Mouse (Mus musculus): Measurements from ENCODE around the gene Tbc1d13.

Tbc1d13 gene

DNA sequence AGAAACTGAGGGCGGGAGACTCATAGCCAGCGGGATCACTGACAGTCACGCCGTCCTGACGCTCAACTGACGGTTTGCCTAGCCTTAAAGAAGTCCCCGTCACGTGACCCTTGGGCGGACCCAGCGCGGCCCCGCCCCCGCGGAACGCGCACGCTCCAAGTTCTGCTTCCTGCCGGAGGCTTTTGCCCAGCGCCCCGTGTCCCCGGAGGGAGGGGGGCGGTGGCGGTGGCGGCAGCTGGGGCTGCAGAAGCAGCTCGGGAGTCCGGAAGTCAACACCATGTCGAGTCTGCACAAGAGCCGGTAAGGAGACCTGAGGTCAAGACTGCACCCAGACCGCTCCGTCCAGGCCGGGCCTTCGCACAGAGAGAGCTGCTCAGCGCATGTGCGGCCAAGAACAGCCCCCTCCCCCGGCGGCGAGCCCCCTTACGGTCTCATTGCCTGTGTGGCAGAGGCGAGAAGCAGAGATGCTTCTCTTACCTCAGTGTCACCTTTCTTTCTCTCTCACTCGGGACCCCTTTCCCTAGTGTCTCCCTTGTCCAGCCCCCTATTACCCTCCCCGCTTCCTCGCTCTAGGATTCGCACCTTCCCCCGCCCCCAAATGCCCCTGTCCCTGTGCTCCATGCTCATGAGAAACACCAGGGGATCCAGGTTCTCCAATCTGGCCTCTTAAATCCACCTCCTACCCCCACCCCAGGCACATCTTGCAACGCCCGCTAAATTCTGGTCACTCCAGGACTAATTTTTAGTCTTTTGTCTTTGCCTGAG lies at the start of gene Tbc1d13:
Gene Tbc1d13, plus strand, starts transcription at position 134 of the 765 bp plus-strand sequence.
- DNase-seq, result peak; percentile 98 to 99

DNA sequence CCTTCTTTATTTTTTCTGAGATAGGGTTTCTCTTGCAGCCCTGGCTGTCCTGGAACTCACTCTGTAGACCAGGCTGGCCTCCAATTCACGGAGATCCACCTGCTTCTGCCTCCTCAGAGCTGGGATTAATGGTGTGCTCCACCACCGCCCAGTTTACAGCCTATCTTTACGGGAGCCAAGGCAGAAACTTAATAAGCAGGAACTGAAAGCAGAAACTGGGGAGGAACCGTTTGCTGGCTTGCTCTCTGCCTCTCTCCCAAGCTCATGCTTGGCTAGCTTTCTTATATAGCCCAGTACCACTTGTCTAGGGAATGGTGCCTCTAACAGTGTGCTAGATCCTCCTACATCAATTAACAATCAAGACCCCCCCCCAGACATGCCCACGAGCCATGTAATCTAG lies 49.4 kb upstream of the Tbc1d13 start:
- DNase-seq, result no peak

DNA sequence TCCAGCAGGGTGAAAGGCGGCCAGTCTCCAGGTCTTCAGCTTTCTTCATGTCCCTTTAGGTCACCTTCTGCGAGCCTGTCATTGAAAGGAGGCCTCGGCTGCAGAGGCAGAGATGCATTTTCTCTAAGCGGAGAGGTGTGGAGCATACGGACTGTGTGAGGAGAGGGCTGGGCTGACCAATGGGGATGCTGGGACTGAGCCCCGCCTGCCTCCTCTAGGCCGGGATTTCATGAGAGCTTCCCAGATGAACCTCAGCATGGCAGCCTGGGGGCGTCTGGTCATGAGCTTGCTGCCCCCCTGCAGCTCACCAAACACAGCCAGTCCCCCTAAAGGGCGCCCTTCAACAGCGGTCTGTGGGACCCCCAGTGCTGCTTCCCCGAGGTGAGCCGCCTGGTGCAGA lies 48.9 kb upstream of the Tbc1d13 start:
- DNase-seq, result no peak

DNA sequence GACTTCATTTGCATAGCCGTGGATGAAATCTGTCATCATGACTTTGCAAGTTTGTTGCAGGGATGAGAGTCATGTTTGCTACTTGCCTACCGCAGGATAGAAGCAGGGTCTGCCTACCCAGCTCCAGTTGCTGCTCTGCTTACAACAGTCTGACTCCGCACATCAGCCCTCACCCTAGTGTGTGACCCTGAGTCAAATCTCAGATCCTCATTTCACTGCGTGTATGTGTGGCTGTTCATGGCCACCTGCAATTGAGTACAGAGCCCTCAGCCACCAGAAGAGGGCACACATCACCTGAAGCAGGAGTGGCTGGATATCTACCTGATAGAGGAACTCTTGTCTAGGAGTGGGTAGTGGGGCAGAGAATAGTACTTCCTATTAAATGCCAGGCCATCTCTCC lies 46.2 kb upstream of the Tbc1d13 start:
- no peak for DNase-seq

DNA sequence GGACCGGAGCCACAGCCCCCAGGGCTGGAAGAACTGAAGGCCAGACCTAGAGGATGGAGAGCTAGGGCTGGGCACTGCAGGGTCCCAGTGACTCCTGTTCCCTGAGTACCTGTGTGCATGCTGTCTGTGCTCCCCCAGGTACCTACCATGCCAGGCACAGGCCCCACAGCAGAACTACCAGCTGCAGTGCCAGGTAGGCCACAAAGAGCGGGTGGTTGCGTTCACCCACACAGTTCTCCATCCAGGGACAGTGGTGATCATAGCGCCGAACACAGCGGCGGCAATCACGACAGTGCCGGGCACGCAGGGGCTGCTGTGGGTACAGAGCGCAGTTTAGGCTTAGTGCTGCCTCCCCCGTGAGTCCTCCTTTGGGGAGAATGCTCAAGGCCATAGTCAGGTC lies 42.0 kb upstream of the Tbc1d13 start:
- no peak for DNase-seq

DNA sequence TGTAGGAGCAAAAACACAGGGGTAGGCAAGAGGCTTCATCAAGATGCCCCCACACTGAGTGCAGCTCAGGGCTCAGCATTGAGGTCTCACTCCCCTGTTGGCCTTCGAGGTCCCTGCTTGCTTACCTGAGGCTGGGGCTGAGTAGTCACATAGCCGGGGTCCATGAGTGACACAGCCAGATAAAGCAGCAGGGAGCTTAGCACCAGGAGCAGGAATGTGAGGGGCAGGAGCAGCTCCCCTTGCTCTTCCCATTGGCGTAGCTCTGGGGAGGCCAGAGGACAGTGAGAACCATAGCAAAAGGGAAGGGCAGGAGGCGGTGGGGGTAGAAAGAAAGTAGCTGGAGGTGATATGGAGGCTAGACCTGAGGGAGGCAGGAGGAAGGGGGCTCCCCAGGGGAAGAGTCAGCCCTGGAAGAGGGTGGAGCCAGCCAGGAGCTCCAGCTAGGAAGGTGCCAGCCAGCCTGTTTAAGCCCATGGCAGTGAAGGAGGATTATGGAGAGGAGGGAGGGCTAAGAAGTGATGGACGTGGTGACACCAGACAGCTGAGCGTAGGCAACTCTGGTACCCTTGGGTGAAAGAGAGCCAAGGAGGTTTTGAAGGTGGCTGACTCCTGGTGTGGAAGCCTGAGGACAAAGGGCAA lies 41.1 kb upstream of the Tbc1d13 start:
- no peak for DNase-seq

DNA sequence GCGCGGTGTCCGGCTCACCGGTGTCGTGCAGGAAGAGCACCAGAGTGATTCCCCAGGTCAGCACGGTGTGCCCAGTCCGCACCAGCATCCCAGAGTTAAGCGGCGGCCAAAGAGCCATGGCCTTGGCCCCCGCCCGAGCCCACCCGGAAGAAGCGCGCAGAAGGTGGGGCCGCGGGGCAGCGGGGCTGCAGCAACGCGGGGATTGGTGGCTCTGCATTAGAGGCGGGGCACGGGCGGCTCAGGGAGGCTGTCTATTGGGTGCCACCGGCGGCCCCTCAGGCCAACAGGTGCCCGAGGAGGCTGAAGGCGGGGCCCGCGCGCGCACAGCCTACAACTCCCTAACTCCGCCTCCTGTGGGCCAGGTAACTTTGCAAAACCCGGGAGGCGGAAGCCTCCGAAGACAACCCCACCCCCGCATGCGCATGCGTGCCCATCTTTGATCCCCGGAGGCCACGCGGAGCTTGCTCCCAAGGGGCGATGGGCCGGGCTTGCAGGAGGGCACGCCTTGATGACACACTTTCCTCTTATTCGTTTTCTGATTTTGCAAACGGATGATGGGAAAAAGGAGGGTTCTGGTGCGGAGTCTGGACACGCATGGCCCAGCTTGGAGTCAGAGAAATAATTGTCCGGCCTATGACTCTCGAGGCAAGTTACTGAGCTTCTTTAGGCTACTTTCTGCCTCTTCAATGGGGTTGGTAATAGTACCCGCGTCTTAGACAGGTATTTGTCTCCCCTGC lies 39.9 kb upstream of the Tbc1d13 start, which contains the start of gene Zdhhc12:
Gene Zdhhc12, minus strand, starts transcription at position 178 of the 737 bp plus-strand sequence.
- DNase-seq, result peak; percentile 98

DNA sequence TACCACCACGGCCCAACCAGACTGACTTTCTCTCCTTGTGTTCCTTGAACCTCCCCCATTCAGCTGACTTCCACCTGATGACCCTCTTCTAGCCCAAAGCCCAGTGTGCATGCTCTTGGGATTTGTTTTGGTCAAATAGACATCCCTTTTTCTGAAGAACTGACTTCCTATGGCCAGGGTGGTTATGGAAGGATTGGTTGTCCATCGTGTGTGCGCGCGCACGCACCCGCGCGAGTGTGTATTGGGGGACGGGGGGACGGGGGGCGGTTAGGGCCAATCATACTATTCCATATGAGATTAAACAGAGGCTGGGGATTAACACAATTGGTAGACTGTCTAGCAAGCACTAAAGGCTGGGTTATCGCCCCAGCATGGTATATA lies 39.3 kb upstream of the Tbc1d13 start:
- DNase-seq, result no peak

DNA sequence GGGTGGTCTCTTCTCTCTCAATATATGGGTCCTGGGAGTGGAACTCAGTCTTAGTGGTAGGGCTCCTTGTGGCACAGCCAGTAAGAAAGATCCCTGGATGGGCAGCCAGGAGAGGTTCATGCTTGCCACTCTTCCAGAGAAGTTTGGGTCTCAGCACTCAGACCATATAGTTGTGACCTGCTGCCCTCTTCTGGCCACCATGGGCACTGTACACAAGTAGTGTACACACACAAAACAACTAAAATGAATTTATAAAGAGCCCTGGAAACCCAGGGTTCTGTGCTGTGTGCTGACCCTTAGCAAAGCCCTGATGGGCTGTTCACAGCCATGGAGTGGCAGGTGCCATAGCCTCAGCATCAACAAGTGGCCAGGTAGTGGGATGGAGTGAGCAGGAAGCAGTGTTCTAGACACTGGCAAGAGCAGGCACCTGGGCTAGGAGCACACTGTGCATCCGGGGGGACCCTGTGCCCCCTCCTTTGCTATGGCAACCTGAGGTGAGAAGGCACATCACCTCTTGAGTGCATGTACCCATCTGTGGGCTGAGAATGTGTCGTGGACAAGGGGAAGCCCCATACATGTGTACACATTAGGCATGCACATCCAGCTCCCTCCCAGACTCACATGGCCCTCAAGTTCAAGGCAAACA lies 37.5 kb upstream of the Tbc1d13 start:
- DNase-seq, result peak; percentile 42 to 65

DNA sequence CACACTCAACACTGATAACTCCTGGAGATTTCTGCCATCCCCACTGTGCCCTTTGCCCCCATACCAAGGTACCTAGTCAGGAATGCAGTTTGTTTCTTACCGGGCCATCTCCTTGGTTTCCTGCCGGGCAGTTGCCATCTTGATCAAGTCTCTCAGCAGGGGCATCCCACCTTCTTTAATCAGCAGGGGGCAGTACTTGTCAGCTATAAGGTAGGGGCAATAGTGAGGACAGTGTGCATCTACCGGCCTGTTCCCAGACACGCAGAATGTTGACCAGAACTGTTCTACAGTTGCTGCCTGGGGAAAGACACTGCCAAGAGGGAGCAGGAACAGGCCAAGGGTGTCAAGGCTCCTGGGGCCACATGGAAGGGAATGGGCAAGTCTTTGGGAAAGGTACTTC lies 33.3 kb upstream of the Tbc1d13 start:
- DNase-seq, result no peak

DNA sequence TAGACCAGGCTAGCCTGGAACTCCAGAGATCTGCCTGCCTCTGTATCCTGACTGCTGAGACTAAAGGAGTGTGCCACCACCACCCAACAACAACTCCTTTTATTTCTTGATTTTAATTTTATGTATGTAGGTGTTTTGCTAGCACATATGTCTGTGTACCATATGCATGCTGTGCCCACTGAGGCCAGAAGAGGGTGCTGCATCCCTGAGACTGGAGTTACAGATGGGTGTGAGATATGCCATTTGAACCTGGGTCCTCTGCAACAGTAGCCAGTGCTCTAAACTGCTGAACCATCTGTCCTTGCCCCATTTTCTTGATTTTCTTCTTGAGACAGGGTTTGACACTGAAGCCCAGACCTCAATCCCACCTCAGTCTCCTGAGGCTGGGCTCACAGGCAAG lies 27.2 kb upstream of the Tbc1d13 start:
- DNase-seq, result peak in 1 of 2 experiments; percentile 66

DNA sequence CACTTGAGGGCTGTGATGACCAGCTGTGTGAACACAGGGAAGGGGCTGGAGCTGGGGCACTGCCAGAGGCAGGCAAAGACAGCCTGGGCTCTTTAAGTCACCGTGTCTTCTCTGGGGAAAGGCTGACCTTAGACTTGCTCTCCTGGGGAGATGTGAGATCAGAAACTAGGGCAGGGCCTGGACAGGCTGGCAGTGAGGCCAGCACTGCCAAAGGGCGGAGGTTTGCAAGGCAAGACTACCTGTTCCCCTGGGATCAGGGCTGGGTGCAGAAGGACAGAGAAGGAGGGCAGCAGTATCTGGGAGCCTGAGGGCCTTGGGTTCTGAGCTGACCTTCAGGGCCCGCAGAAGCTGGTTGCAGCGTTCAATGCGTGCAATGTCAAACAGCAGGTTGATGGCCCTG lies 25.9 kb upstream of the Tbc1d13 start:
- DNase-seq, result no peak

DNA sequence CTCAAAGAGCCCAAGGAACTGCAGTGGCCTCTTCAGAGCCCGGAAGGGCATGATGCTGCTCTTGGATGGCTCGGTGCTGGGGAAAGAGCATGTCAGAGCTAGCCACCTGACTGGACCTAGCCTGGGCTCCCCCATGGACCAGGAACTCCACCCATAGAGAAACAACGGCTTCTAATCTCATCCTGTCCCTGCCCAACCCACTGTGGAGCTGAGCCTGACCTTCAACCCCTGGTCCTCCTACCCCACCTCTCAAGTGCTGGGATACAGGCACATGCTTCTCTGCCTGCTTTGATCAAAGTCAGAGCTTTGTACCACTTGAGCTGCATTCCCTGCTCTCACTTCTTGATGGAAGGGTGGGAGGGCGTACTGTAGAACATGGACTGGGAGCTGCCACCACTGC lies 25.3 kb upstream of the Tbc1d13 start:
- no peak for DNase-seq

DNA sequence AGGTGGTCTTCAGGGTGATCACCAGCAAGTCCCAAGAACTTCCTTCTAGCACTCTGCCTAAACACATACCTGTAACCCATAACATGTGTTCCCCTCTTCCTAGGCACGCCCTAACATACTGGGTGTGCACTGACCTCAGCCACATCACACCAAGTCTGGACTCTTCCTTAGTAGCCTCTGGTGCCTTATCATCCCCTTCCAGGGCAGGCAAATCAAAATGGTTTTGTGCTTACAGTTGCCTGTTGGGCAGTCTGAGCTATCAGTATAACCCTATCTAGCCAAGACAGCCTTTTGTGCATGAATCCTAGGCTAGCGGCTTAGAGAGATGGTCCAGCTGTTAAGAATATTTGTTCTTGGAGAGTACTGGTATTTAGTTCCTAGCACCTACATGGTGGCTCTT lies 22.0 kb upstream of the Tbc1d13 start:
- DNase-seq, result no peak

DNA sequence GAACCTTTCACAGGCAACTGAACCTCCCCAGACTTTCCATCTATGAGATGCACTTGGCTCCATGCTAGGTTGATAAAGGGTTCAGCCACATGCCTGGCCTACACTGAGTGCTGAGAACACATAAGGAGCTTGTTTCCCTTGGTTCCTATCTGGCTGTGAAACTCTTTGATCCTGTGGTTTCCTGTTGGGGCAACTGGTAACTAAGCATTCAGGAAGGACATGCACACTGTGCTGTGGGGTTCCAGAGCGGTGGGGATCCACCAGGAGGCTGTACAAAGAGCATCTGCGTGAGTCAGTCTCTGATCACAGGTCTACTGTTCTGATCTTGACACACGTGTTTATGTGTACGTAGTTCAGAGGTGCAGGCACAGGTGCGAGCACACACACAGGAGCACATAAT lies 21.0 kb upstream of the Tbc1d13 start:
- no peak for DNase-seq

DNA sequence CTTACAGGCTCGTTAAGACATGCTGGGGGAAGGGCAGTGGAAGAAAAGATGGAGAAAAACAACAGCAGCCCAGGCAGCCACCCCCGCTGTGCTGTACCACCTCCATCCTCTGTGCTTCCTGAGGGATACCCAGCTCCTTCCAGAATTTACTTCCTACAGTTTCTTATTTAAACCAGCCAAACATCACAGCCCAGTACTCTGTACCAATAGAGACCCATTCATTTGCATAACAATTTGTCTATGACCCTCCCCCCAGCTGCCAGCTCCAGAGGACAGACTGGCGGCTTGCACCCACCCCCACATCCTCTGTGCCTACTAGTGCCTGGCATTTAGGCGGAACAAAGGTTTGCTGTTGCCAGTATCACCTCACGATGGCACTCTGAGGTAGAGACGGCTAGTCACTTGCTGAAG lies 13.9 kb upstream of the Tbc1d13 start:
- no peak for DNase-seq

DNA sequence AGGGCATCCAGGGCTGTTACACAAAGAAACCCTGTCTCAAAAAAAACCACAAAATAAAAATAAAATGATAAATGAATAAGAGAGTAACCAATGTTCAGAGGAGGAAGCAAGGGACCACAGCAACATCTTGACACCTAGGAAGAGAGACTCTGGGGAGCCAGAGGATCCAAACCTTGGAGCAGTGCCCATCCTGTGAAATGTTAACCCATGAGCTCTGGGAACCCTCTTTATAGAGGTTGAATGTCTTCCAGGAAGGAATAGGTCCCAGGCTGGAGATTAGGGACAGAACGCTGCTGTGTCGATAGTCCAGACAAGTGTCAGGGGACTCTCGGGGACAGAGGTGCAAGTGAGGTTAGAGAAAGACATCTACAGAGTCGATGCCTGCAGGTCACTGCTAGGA lies 13.3 kb upstream of the Tbc1d13 start:
- peak; percentile 47 to 68 for DNase-seq

DNA sequence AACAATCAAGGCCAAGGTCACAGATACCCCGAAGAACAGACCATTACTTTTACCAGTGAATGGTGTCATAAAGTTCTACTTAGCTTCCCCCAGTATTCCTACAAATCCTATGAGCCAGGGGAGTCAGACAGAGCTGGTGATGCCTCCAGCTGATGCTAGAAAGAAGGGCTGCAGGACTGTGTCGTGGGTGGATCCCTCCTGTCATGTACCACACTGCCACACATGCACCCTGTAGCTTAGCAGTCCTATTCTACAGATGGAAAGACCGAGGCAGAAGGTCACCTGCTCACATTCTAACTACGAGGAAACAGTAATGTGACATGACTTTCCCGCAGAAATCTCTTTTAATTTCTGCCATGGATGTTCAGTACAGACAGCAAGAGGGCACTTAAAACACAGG lies 10.8 kb upstream of the Tbc1d13 start:
- DNase-seq, result no peak

DNA sequence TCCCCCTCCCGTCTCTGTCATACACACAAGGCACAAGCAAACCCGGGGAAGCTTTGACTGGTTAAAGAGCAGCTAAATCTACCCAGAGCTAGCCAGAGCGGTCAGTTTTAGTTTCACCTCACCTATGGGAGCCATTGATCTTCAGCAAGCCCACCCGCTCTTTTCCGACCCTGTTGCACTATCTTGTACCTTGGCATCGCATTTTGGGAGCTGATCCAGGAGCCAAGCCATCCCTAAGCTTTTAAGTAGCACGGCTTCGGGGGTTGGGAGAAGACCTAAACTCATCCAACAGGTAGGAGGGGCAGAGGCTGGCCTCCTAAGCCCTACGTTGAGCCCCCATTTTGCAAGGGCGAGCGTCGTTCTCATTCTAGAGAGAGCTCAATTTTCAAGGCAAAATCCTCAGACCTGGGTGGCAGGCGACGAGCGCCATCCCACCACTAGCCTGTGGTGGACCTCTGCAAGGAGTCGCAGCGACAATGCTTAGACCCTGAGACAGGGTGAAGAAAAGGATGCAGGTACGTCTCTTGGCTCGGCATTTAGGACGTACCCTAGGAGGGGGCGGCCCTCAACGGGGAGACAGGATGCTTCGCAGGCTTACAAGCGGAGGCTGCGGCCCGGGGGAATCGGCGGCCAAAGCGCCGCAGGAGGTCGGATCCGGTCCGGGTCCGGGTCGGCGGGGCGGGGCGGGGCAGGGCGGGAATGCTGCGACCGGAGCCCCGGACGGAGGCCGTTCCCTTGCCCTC lies 9.6 kb upstream of the Tbc1d13 start:
- DNase-seq, result peak in 1 of 2 experiments; percentile 15

DNA sequence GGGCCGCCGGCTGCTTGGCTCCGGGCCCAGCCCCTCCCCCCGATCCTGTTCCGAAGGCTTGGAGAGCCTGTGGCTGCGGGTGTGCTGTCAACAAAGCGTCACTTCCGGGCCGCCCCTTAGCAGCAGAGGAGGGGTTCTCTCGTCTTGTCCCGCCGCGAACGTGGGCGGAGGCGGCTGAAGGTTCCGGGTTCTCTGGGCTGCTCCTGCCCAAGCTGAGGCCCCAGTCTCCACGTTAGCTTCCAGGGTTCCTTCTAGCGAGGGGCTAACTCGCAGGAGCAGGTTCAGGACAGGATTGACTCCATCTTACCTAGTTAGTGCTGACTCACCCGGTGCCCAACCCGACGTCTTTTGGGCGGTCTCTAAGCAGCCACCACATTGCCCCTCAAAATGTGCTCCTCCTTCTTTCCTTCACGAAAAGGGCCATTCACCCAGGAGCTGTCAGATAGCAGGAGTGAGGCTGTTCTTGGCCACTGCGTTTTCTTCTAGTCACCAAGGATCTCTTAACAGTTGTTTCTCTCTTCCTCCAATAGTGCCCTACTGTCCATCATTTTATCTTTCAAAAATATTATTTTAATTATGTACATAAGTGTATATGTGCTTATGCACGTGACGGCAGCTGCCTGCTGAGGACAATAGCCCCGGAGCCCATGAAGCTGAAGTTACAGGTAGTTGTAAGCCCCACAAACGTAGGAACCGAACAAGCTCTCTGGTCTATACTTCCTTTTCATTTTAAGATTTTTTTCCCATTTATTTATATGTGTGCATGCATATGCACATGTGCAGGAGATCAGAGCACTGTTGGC lies 8.9 kb upstream of the Tbc1d13 start, which contains the start of gene Zer1:
Gene Zer1, minus strand, starts transcription at position 114 of the 803 bp plus-strand sequence.
- DNase-seq, result peak; percentile 96

DNA sequence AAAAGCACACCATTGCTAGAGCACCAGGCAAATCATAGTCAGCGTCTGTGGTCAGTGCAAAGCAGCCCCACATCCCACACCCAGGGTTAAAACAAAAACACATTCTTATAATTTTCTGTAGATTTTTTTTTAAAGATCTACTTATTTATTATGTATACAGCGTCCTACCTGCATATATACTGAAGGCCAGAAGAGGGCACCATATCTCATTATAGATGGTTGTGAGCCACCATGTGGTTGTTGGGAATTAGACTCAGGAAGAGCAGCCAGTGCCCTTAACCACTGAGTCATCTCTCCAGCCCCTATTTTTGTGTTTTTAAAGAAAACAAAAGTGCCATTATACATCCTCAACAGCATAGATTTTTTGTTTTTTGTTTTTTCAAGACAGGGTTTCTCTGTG lies 4.8 kb upstream of the Tbc1d13 start:
- peak; percentile 49 to 51 for DNase-seq

DNA sequence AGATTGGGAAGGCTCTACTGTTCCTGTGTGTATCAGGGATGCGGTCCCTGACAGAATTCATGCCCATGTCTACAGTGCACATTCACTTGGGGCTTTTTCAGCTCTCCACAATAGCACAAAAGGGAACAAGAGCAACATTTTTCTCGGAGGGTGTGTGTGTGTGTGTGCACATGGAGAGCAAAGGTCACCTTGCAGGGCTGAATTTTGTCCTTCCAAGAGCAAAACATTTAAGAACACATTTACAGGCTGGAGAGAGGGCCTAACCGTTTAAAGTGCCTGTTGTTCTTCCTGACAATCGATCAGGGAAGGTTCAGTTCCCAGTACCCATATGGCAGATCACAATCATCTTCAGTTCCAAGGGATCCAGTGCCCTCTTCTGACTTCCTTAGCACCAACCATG lies 3.4 kb upstream of the Tbc1d13 start:
- DNase-seq, result peak; percentile 48 to 62
